Mouse (Mus musculus): ENCODE measurements at regions not wholly inside any gene's neighbourhood (a gene's known extent, or its start where the extent isn't known, plus 50 kb on each side); places are given as distances from the start of the nearest gene placed in this dataset.

DNA sequence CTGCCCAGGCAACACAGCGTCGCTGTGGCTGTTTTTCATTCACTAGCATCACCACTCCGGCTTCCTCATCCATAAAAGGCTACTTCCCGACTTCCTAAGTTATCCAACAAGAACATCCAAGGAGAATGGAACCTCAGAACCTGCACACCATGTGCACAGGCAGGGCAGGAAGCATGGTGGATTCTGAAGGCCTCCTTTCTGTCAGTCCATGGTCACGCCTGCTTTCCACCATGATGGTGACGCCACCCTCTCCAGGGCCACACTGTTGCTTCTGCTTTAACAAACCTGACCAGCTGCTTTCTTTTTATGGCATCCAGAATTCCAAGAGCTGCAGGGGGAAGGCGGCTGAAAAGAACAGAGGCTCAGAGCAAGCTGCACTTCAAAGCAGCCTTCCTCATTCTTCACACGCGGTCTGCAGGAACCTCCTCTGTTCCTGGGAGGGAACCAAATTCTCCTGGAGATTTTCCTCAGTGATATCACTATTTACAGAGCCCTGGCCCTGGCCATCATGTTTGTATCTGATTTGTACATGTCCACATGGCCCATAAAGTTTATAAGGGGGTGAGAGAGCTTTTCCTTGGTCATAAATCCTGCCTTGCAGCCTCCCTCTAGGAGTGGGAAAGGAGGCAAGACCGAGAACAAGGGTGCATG lies 164.8 kb upstream of the Npvf start:
- TF ChIP-seq CTCF (conservative IDR thresholded peaks at IDR 0.05; ENCODE audit: insufficient read depth, insufficient read length, low read depth, low read length) = no peak
- TF ChIP-seq POLR2A (IDR thresholded peaks at IDR 0.05; ENCODE audit: low read depth, low read length) = no peak

All from kidney, adult 2 months (tissue).